Mouse (Mus musculus) limb, embryonic 12.5 days (tissue): ENCODE results near the gene Ube2s. TPM values are rescaled to one million over a fixed set of nuclear protein-coding genes. Genes with fewer than 3 reads are reported as not detected.
A peak's percentile ranks its signal among the peaks of the same experiment; 100 is the strongest.
"Not testable (repeated sequence)": the region's sequence is repeated elsewhere in the genome, so short reads cannot be mapped to it uniquely, and the experiment has no call there.

Experiments used
- ATAC-seq: fragments of 200-750 bp; cut with Nextera tagmentation; 2 replicates; pipeline ENCODE4 v1.8.0; 2017; ENCODE audit warnings: low read depth, moderate TSS enrichment; ENCODE audit not compliant: insufficient number of reproducible peaks, insufficient read depth, low FRiP score, low TSS enrichment
- H3K27ac ChIP-seq: fragments of 300-500 bp; sonication (generic); 2 replicates; pipeline ENCODE4 v1.5.1; 2016; ENCODE audit warnings: mild to moderate bottlenecking, moderate library complexity
- H3K27me3 ChIP-seq: fragments of 300-500 bp; sonication (generic); 2 replicates; pipeline ENCODE4 v1.6.1; 2016; ENCODE audit warnings: mild to moderate bottlenecking, moderate library complexity
- H3K36me3 ChIP-seq: fragments of 300-500 bp; sonication (generic); 2 replicates; pipeline ENCODE4 v1.6.1; 2016; ENCODE audit warnings: mild to moderate bottlenecking, moderate library complexity
- H3K4me1 ChIP-seq: fragments of 300-500 bp; sonication (generic); replicated peaks from 2 replicates; pipeline ENCODE4 v1.6.1; 2016
- H3K4me2 ChIP-seq: fragments of 300-500 bp; sonication (generic); 2 replicates; pipeline ENCODE4 v1.6.1; 2016; ENCODE audit warnings: mild to moderate bottlenecking, moderate library complexity
- H3K4me3 ChIP-seq: fragments of 300-500 bp; sonication (generic); replicated peaks from 2 replicates; pipeline ENCODE4 v1.5.1; 2016; ENCODE audit warnings: mild to moderate bottlenecking
- H3K9ac ChIP-seq: fragments of 300-500 bp; sonication (generic); replicated peaks from 2 replicates; pipeline ENCODE4 v1.6.1; 2016; ENCODE audit warnings: mild to moderate bottlenecking, moderate library complexity
- H3K9me3 ChIP-seq: fragments of 300-500 bp; sonication (generic); 2 replicates; pipeline ENCODE4 v1.6.1; 2016; ENCODE audit warnings: mild to moderate bottlenecking, moderate library complexity
- WGBS: fragments of 180-500 bp; shearing (Covaris S2); methylation state at CpG from one replicate; pipeline ENCODE4 v1.1.7; 2016; 5-methylcytosine and 5-hydroxymethylcytosine counted together
- polyA plus RNA-seq: library from polyadenylated mRNA; unstranded; fragments of >200 nt; fragmentation: Nextera tagmentation; extraction: Ambion mirVana; gene quantifications from 2 replicates; pipeline ENCODE4 v1.2.1, GENCODE M21; 2016

The Ube2s gene
- polyA plus RNA-seq, 1 experiment from 2014 or later = 437 TPM

DNA sequence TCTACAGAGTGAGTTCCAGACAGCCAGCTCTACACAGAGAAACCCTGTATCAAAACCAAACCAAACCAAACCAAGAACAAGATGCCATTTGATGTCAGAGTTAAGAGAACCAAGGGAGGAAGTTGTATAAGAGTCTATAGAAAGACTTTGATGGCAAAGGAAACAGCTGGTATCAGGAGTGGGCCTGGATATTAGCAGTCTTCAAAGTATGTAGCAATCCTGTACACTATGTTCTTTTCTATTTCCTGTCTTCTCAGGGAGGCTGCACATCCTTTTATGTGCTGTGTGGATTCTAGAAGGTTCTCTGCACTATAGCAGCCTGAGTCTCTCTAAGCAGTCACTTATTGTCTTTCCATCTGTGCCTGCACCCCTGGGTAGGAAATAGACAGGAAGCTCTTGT, 4.2 kb upstream of the Ube2s start:
- H3K36me3 ChIP-seq = no peaks in the 10 kb centered on the region
- H3K9me3 ChIP-seq = no peaks in the 10 kb centered on the region
- no peaks in the 10 kb centered on the region for H3K27me3 ChIP-seq
- no peak overlapping the region for H3K4me3 ChIP-seq
- H3K27ac ChIP-seq = no peak overlapping the region
- no peak for ATAC-seq
- H3K4me2 ChIP-seq = no peak overlapping the region
- no peak overlapping the region for H3K9ac ChIP-seq
- no peaks in the 10 kb centered on the region for H3K4me1 ChIP-seq

DNA sequence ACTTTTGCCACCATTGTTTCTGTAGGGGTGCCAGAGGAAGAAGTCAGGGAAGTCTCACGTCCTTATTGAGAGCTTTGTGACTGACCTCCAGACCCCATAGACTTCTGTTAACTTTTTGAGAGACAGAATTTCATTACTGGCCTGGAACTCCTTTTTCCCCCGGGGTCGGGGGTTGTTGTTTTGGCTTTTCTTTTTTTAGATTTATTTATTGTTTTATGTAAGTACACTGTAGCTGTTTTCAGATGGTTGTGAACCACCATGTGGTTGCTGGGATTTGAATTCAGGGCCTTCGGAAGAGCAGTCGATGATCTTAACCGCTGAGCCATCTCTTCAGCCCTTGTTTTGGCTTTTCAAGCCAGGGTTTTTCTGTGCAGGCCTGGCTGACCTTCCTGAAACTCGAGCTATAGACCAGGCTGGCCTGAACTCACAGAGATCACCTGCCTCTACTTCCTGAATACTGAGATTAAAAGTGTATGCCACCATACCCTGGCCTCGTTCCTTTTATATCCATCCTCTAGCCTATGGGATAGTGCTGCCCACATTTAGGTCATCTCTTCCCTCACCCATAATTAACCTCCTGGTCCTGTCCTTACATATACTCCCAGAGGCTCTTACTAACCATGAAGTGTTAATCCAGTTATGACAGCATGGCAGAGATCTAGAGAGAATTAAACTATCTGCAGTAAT, 858 bp upstream of the Ube2s start:
- Histone ChIP-seq H3K36me3 (peaks cover 29% of the 10 kb centered on the region), H3K9ac (peak overlapping the region; percentile 44), H3K4me3 (peak overlapping the region; percentile 99), H3K4me1 (peaks cover 22% of the 10 kb centered on the region), H3K4me2 (peak overlapping the region; percentile 54), H3K27me3 (no peaks in the 10 kb centered on the region), H3K9me3 (no peaks in the 10 kb centered on the region), H3K27ac (peak overlapping the region; percentile 89)
- ATAC-seq = no peak
- WGBS = 30% methylated on average over 8 of the region's 8 CpGs

DNA sequence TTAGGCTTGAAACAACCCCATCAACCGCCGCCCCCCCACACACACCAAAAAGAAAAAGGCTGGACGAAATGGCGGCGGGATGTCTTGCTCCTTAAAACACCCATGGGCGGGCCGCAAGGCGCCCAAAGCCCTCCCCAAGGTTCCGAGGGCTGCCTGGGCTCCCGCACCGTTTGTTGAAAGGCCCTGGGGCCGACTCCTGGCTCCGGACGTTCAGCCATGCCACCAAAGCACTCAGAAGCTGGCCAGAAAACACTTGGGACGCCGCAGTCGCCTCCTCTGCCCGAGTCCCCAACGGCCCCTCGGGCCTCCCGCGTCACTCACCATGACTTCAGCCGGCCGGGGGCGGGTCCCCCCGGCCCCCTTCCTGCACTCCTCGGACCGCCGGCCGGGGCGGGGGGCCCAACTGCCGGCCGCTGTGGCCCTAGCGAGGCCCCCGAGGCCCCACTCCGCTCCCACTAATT, 518 bp downstream of the Ube2s start:
- no peaks in the 10 kb centered on the region for H3K9me3 ChIP-seq
- H3K4me1 ChIP-seq = peaks cover 22% of the 10 kb centered on the region
- H3K4me2 ChIP-seq = peak overlapping the region; percentile 86
- H3K36me3 ChIP-seq = peaks cover 40% of the 10 kb centered on the region
- H3K27ac ChIP-seq = peak overlapping the region; percentile 95
- H3K4me3 ChIP-seq = peak overlapping the region; percentile 99
- ATAC-seq = no peak
- 1% methylated on average over 33 of the region's 36 CpGs for WGBS
- H3K9ac ChIP-seq = peak overlapping the region; percentile 99
- no peaks in the 10 kb centered on the region for H3K27me3 ChIP-seq

DNA sequence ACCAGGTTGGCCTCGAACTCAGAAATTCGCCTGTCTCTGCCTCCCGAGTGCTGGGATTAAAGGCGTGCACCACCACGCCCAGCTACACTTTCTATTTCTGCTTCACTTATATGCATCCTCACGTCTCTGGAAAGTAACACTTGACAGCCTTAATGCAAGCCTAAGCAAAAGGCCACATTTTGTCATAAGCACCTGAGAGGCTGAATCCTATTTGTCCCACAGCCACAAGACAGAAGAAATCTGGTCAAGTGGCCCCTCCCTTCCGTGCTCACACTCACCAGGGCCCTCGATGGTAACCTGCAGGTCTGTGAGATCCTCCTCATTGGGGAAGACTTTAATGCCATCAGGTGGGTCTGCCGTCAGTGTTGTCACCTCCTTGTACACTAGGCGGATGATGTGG, 1.3 kb downstream of the Ube2s start:
- H3K9ac ChIP-seq = peak overlapping the region; percentile 99
- peak overlapping the region; percentile 99 for H3K4me3 ChIP-seq
- peaks cover 22% of the 10 kb centered on the region for H3K4me1 ChIP-seq
- WGBS = 46% methylated on average over 10 of the region's 10 CpGs
- not testable (repeated sequence) for H3K27me3 ChIP-seq, ATAC-seq, H3K27ac ChIP-seq, H3K9me3 ChIP-seq
- peak overlapping the region; percentile 86 for H3K4me2 ChIP-seq
- H3K36me3 ChIP-seq = peaks cover 47% of the 10 kb centered on the region

- no peak overlapping the region for H3K27ac ChIP-seq
- no peak overlapping the region for H3K4me3 ChIP-seq
- ATAC-seq = no peak
- no peaks in the 10 kb centered on the region for H3K27me3 ChIP-seq
- no peak overlapping the region for H3K4me2 ChIP-seq
- no peak overlapping the region for H3K9ac ChIP-seq
- H3K9me3 ChIP-seq = no peaks in the 10 kb centered on the region
- peaks cover 68% of the 10 kb centered on the region for H3K36me3 ChIP-seq
- WGBS = 91% methylated on average over 7 of the region's 7 CpGs
- peaks cover 22% of the 10 kb centered on the region for H3K4me1 ChIP-seq
Observed at GRCm38 (mm10) chr7:4806716-4807115, 5.7 kb downstream of the Ube2s start.

DNA sequence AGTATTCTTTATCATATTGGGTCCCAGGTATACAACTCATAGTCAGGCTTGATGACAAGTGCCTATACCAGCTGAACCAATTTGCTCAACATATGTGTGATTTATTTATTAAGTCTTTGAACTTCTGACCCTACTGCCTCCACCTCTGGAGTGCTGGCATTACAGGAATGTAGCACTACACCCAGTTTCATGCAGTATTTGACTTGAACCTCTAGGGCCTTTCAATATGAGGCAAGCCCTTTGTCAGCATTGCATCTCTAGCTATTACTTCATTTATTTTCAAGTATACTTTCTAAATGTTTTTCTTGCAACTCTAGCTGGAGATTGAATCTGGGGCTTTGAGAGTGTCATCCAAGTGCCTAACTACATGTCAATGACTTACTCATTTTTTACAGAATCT, 10.1 kb downstream of the Ube2s start:
- Histone ChIP-seq H3K27me3 (no peaks in the 10 kb centered on the region), H3K4me2 (no peak overlapping the region), H3K9ac (no peak overlapping the region), H3K27ac (no peak overlapping the region), H3K36me3 (peaks cover 48% of the 10 kb centered on the region), H3K4me1 (no peaks in the 10 kb centered on the region), H3K4me3 (no peak overlapping the region), H3K9me3 (no peaks in the 10 kb centered on the region)
- ATAC-seq = no peak

DNA sequence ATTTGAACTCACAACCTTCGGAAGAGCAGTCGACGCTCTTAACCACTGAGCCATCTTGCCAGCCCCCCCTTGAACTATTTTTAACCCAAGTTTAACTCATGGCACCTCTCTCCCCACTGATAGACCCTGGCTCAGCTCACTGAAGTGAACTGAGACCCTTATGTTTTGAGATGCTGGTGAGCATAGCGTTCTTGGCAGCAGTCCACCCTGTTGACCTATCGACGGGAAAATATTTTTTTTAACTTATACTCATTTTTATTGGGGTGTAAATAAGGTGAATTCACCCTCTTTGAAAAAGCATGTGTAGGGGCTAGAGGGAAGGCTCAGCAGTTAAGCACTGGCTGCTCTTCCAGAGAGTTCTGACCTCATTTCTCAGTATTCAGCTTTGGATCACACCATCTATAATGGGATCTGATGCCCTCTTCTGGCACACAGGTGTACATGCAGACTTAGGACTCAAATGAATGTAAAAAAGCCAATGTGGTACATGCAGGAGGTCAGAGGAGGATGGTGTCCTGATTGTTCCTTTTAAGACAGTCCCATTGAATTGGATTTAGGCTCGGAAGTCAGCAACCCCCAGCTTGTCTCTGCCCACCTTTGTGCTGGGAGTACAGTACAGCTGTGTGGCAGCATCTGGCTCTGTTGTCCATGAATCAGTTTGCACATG, 16.5 kb downstream of the Ube2s start:
- H3K4me3 ChIP-seq = no peak overlapping the region
- H3K36me3 ChIP-seq = peaks cover 46% of the 10 kb centered on the region
- H3K27ac ChIP-seq = no peak overlapping the region
- no peak for ATAC-seq
- 77% methylated on average over 7 of the region's 7 CpGs for WGBS
- H3K27me3 ChIP-seq = no peaks in the 10 kb centered on the region
- peaks cover 12% of the 10 kb centered on the region for H3K4me1 ChIP-seq
- H3K9ac ChIP-seq = no peak overlapping the region
- no peak overlapping the region for H3K4me2 ChIP-seq
- H3K9me3 ChIP-seq = no peaks in the 10 kb centered on the region

DNA sequence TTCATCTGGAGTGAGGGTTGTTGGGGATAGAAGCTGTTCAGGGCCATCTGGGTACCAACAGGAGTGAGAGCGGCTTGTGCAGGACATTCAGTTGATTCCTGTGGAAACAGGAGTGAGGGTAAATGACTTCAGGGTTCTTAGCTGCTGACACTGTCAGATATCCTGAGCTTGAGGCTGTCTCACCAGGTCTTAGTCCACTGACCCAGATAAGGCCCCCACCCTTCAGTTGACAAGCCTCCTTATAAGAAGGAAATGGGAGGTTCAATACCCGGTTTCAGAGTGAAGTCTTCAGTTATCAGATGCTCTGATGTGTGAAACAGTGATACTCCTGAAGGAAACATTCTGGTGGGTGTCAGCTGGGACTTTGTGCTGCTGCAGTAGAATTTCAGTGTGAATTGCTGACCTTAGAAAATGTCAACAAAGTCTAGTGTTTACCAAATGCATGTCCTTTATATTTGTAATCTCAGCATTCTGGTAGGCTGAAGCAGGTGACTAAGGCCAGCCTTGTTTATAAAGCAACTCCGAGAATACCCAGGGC, 17.7 kb downstream of the Ube2s start:
- H3K4me1 ChIP-seq = peaks cover 12% of the 10 kb centered on the region
- H3K27me3 ChIP-seq = peaks cover 5% of the 10 kb centered on the region
- no peak overlapping the region for H3K9ac ChIP-seq
- 0 out of 2 replicates have a peak overlapping the region, but pooled peaks have one; percentile 77 for H3K4me3 ChIP-seq
- peaks cover 46% of the 10 kb centered on the region for H3K36me3 ChIP-seq
- no peaks in the 10 kb centered on the region for H3K9me3 ChIP-seq
- ATAC-seq = no peak
- no peak overlapping the region for H3K27ac ChIP-seq
- H3K4me2 ChIP-seq = no peak overlapping the region
- whole genome bisulfite sequencing = 90% methylated on average over 3 of the region's 3 CpGs

GRCm38 (mm10) chr7:4793674-4794073, 18.7 kb downstream of the Ube2s start:
- ATAC-seq = no peak
- 46% methylated on average over 4 of the region's 4 CpGs for WGBS

DNA sequence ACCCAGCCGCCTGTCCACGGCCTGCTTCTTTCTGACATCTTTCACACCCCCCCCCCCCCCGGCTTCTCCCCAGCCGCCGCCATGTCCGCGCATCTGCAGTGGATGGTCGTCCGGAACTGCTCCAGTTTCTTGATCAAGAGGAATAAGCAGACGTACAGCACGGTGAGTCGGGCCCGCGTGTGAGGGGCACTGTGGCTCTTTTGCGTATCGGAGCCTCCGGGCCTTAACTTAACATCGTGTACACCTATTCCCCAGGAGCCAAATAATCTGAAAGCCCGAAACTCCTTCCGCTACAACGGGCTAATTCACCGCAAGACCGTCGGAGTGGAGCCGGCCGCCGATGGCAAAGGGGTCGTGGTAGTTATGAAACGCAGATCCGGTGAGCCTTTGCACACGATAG, 19.1 kb downstream of the Ube2s start:
- H3K36me3 ChIP-seq = peaks cover 43% of the 10 kb centered on the region
- ATAC-seq = not testable (repeated sequence)

More at GRCm38 (mm10) chr7:4793674-4794073, 18.7 kb downstream of the Ube2s start:
- peak overlapping the region; percentile 77 for H3K4me3 ChIP-seq
- peak overlapping the region; percentile 93; the same call in 1 of the 2 replicates for H3K27ac ChIP-seq
- H3K36me3 ChIP-seq = peaks cover 46% of the 10 kb centered on the region
- no peaks in the 10 kb centered on the region for H3K9me3 ChIP-seq
- peak overlapping the region; percentile 91 for H3K4me2 ChIP-seq
- peaks cover 12% of the 10 kb centered on the region for H3K4me1 ChIP-seq
- peaks cover 14% of the 10 kb centered on the region for H3K27me3 ChIP-seq
- peak overlapping the region; percentile 91 for H3K9ac ChIP-seq

More for the DNA sequence above, 19.1 kb downstream of the Ube2s start:
- H3K27me3 ChIP-seq = peaks cover 16% of the 10 kb centered on the region
- not testable (repeated sequence) for H3K9me3 ChIP-seq
- H3K27ac ChIP-seq = peak overlapping the region; percentile 93
- WGBS = under 1% methylated on average over 31 of the region's 31 CpGs
- H3K9ac ChIP-seq = peak overlapping the region; percentile 91
- peaks cover 13% of the 10 kb centered on the region for H3K4me1 ChIP-seq
- H3K4me2 ChIP-seq = peak overlapping the region; percentile 91
- peak overlapping the region; percentile 77 for H3K4me3 ChIP-seq
